Mouse (Mus musculus): ENCODE measurements around the gene Gm9837.

GRCm38 (mm10) chr11:53423036-53423435, 47.2 kb downstream of the Gm9837 start, which contains the start of gene Leap2:
- TF ChIP-seq GATA1 (IDR thresholded peaks at IDR 0.05; ENCODE audit: low read length) = no peak
- no peak for TF ChIP-seq TAL1 (IDR thresholded peaks at IDR 0.05; ENCODE audit: low read length)

Data from erythroblast, embryonic 14.5 days (primary cell).